8 mouse cellular contexts compared by ENCODE assay signal in genomic region chr6:31159240-31159639, GRCm38 (mm10).
DNase-seq lines count a peak whose midpoint lies in the region; ATAC-seq and TF ChIP-seq lines count a peak whose summit lies in the region.
"Had no signal": no experiment of that assay in that cellular context is flagged by ENCODE, and none has a peak within 500 bp of the region (broad histone marks: within the 10 kb centered on the region; RNA-seq: fewer than 3 reads in every experiment).

No protein-coding gene starts in this region.

- H3K9me3 ChIP-seq in embryonic facial prominence, embryonic 14.5 days (ENCODE audit: control insufficient read depth, low read length), result no peaks in the 10 kb centered on the region
- no peaks in the 10 kb centered on the region for H3K9me3 ChIP-seq in neural tube, embryonic 15.5 days (replicated peaks)
- H3K9me3 ChIP-seq: limb, embryonic 15.5 days had no signal

- peaks cover 19% of the 10 kb centered on the region for H3K4me1 ChIP-seq in lung, adult 2 months (ENCODE audit: control insufficient read depth, insufficient read depth, low read length)
- H3K4me1 ChIP-seq in embryonic facial prominence, embryonic 14.5 days (ENCODE audit: control insufficient read depth, insufficient read depth, low read length), result peaks cover 4% of the 10 kb centered on the region; the same call in 1 of the 2 replicates
- H3K4me1 ChIP-seq in neural tube, embryonic 15.5 days, result peaks cover 8% of the 10 kb centered on the region

- TF ChIP-seq CTCF in lung, adult 2 months (IDR thresholded peaks at IDR 0.05; ENCODE audit: insufficient read depth, low read length), result no peak

- H3K27ac ChIP-seq in embryonic facial prominence, embryonic 14.5 days (replicated peaks; ENCODE audit: low read depth, low read length), result no peak overlapping the region
- no peak overlapping the region for H3K27ac ChIP-seq in neural tube, embryonic 15.5 days (replicated peaks)
- H3K27ac ChIP-seq: limb, embryonic 15.5 days had no signal

- no peak overlapping the region for H3K4me2 ChIP-seq in embryonic facial prominence, embryonic 14.5 days (ENCODE audit: low read depth, low read length)
- H3K4me2 ChIP-seq in neural tube, embryonic 15.5 days, result 0 out of 2 replicates have a peak overlapping the region, but pooled peaks have one; percentile 9
- H3K4me2 ChIP-seq: limb, embryonic 15.5 days had no signal

- no peak for TF ChIP-seq POLR2A in lung, adult 2 months (IDR thresholded peaks at IDR 0.05; ENCODE audit: borderline replicate concordance, extremely low read depth, low read depth, low read length)

- H3K9ac ChIP-seq in embryonic facial prominence, embryonic 14.5 days (ENCODE audit: low read depth, low read length), result no peak overlapping the region
- H3K9ac ChIP-seq in neural tube, embryonic 15.5 days (replicated peaks), result no peak overlapping the region
- H3K9ac ChIP-seq: limb, embryonic 15.5 days had no signal

- ATAC-seq in embryonic facial prominence, embryonic 14.5 days (ENCODE audit: low read depth), result peak; percentile 73; the same call in 1 of the 2 replicates
- no peak for ATAC-seq in neural tube, embryonic 15.5 days (ENCODE audit: low FRiP score)

- no peaks in the 10 kb centered on the region for H3K36me3 ChIP-seq in embryonic facial prominence, embryonic 14.5 days (ENCODE audit: control insufficient read depth, insufficient read depth, low read length)
- no peaks in the 10 kb centered on the region for H3K36me3 ChIP-seq in neural tube, embryonic 15.5 days
- H3K36me3 ChIP-seq: limb, embryonic 15.5 days had no signal

- H3K27me3 ChIP-seq in embryonic facial prominence, embryonic 14.5 days (replicated peaks; ENCODE audit: control insufficient read depth, insufficient read depth, low read length), result no peaks in the 10 kb centered on the region
- H3K27me3 ChIP-seq in neural tube, embryonic 15.5 days (replicated peaks), result no peaks in the 10 kb centered on the region

- H3K4me3 ChIP-seq in lung, adult 2 months (replicated peaks; ENCODE audit: extremely low read depth, low read depth, low read length), result no peak overlapping the region
- no peak overlapping the region for H3K4me3 ChIP-seq in embryonic facial prominence, embryonic 14.5 days (ENCODE audit: low read depth, low read length)
- H3K4me3 ChIP-seq in neural tube, embryonic 15.5 days (replicated peaks), result no peak overlapping the region
- H3K4me3 ChIP-seq: limb, embryonic 15.5 days had no signal

- 32% methylated on average over 8 of the region's 8 CpGs for whole genome bisulfite sequencing in lung, adult 2 months
- WGBS in embryonic facial prominence, embryonic 14.5 days, result 49% methylated on average over 8 of the region's 8 CpGs
- 28% methylated on average over 8 of the region's 8 CpGs for WGBS in neural tube, embryonic 15.5 days

- DNase-seq in lung, adult 18-20 months, result peak; percentile 69 to 76
- DNase-seq in lung, adult 2 months, result no peak
- peak; percentile 76 for DNase-seq in embryonic facial prominence, embryonic 14.5 days (ENCODE audit: low spot score)
- peak; percentile 12 for DNase-seq in kidney, postnatal 14 days
- no peak for DNase-seq in embryo, embryonic 10.5 days (ENCODE audit: low spot score)
- DNase-seq in right cerebral cortex, postnatal 10 days (ENCODE audit: low spot score in 2 of 2), result no peak

Comparison
In these comparisons a context has a peak if more than half of its experiments do, and no peak if none do; other contexts are left out.
1. DNase-seq: peak in lung, adult 18-20 months (2 of 2), embryonic facial prominence, embryonic 14.5 days (single experiment) and kidney, postnatal 14 days (single experiment); none in lung, adult 2 months (single experiment), embryo, embryonic 10.5 days (single experiment) and right cerebral cortex, postnatal 10 days (0 of 2).